Mouse (Mus musculus): ENCODE data around the gene Hpd. TPM values are rescaled to one million over a fixed set of nuclear protein-coding genes. Genes with fewer than 3 reads are reported as not detected.
A peak's percentile ranks its signal among the peaks of the same experiment; 100 is the strongest.

Gene Hpd
- polyA plus RNA-seq, 1 experiment from 2014 or later = not detected

GRCm38 (mm10) chr5:123148073-123148722 lies 34.3 kb downstream of the Hpd start:
- Histone ChIP-seq H3K4me1 (ENCODE audit: control insufficient read depth, insufficient read depth, low read length) (peaks cover 63% of the 10 kb centered on the region), H3K27ac (ENCODE audit: low read length) (no peak overlapping the region), H3K36me3 (ENCODE audit: control insufficient read depth, insufficient read depth, low read length) (peaks cover 16% of the 10 kb centered on the region), H3K4me2 (ENCODE audit: low read length) (0 out of 2 replicates have a peak overlapping the region, but pooled peaks have one; percentile 3), H3K9ac (ENCODE audit: low read depth, low read length) (no peak overlapping the region), H3K9me3 (replicated peaks; ENCODE audit: control insufficient read depth, low read length, poor library complexity, severe bottlenecking) (no peaks in the 10 kb centered on the region), H3K4me3 (ENCODE audit: low read depth, low read length) (no peak overlapping the region), H3K27me3 (ENCODE audit: control insufficient read depth, insufficient read depth, low read depth, low read length) (no peaks in the 10 kb centered on the region)
- WGBS = 74% methylated on average over 23 of the region's 25 CpGs
- no peak for ATAC-seq

GRCm38 (mm10) chr5:123147569-123147968 lies 35.0 kb downstream of the Hpd start:
- no peak overlapping the region for H3K27ac ChIP-seq (ENCODE audit: low read length)
- H3K4me1 ChIP-seq (ENCODE audit: control insufficient read depth, insufficient read depth, low read length) = peaks cover 63% of the 10 kb centered on the region
- no peaks in the 10 kb centered on the region for H3K9me3 ChIP-seq (replicated peaks; ENCODE audit: control insufficient read depth, low read length, poor library complexity, severe bottlenecking)
- no peak overlapping the region for H3K9ac ChIP-seq (ENCODE audit: low read depth, low read length)
- H3K4me3 ChIP-seq (ENCODE audit: low read depth, low read length) = no peak overlapping the region
- no peak for ATAC-seq
- H3K36me3 ChIP-seq (ENCODE audit: control insufficient read depth, insufficient read depth, low read length) = peaks cover 11% of the 10 kb centered on the region
- no peak overlapping the region for H3K4me2 ChIP-seq (ENCODE audit: low read length)
- WGBS = 85% methylated on average over 17 of the region's 17 CpGs
- no peaks in the 10 kb centered on the region for H3K27me3 ChIP-seq (ENCODE audit: control insufficient read depth, insufficient read depth, low read depth, low read length)

GRCm38 (mm10) chr5:123146357-123146756 lies 36.2 kb downstream of the Hpd start:
- no peaks in the 10 kb centered on the region for H3K27me3 ChIP-seq (ENCODE audit: control insufficient read depth, insufficient read depth, low read depth, low read length)
- no peak overlapping the region for H3K9ac ChIP-seq (ENCODE audit: low read depth, low read length)
- H3K4me2 ChIP-seq (ENCODE audit: low read length) = no peak overlapping the region
- peaks cover 59% of the 10 kb centered on the region for H3K4me1 ChIP-seq (ENCODE audit: control insufficient read depth, insufficient read depth, low read length)
- no peak for ATAC-seq
- 81% methylated on average over 11 of the region's 11 CpGs for WGBS
- H3K36me3 ChIP-seq (ENCODE audit: control insufficient read depth, insufficient read depth, low read length) = peaks cover 11% of the 10 kb centered on the region
- no peak overlapping the region for H3K4me3 ChIP-seq (ENCODE audit: low read depth, low read length)
- no peak overlapping the region for H3K27ac ChIP-seq (ENCODE audit: low read length)
- no peaks in the 10 kb centered on the region for H3K9me3 ChIP-seq (replicated peaks; ENCODE audit: control insufficient read depth, low read length, poor library complexity, severe bottlenecking)

- peak overlapping the region; percentile 100 for H3K9ac ChIP-seq (ENCODE audit: low read depth, low read length)
- H3K4me1 ChIP-seq (ENCODE audit: control insufficient read depth, insufficient read depth, low read length) = peaks cover 45% of the 10 kb centered on the region
- peaks cover 11% of the 10 kb centered on the region for H3K36me3 ChIP-seq (ENCODE audit: control insufficient read depth, insufficient read depth, low read length)
- peak overlapping the region; percentile 14; the same call in 1 of the 2 replicates for H3K27ac ChIP-seq (ENCODE audit: low read length)
- H3K27me3 ChIP-seq (ENCODE audit: control insufficient read depth, insufficient read depth, low read depth, low read length) = no peaks in the 10 kb centered on the region
- ATAC-seq = no peak
- no peaks in the 10 kb centered on the region for H3K9me3 ChIP-seq (replicated peaks; ENCODE audit: control insufficient read depth, low read length, poor library complexity, severe bottlenecking)
- WGBS = 36% methylated on average over 20 of the region's 20 CpGs
- H3K4me2 ChIP-seq (ENCODE audit: low read length) = peak overlapping the region; percentile 95
- peak overlapping the region; percentile 94 for H3K4me3 ChIP-seq (ENCODE audit: low read depth, low read length)
Measured at GRCm38 (mm10) chr5:123144746-123145590, 37.6 kb downstream of the Hpd start.

- Histone ChIP-seq H3K9ac (ENCODE audit: low read depth, low read length) (peak overlapping the region; percentile 100), H3K4me2 (ENCODE audit: low read length) (peak overlapping the region; percentile 95)
- ATAC-seq = no peak
Measured at GRCm38 (mm10) chr5:123143971-123144745, 38.4 kb downstream of the Hpd start.

GRCm38 (mm10) chr5:123143251-123143970 lies 39.1 kb downstream of the Hpd start:
- peaks cover 11% of the 10 kb centered on the region for H3K36me3 ChIP-seq (ENCODE audit: control insufficient read depth, insufficient read depth, low read length)
- H3K9me3 ChIP-seq (replicated peaks; ENCODE audit: control insufficient read depth, low read length, poor library complexity, severe bottlenecking) = no peaks in the 10 kb centered on the region
- H3K27ac ChIP-seq (ENCODE audit: low read length) = peak overlapping the region; percentile 100
- peak overlapping the region; percentile 100 for H3K9ac ChIP-seq (ENCODE audit: low read depth, low read length)
- no peaks in the 10 kb centered on the region for H3K27me3 ChIP-seq (ENCODE audit: control insufficient read depth, insufficient read depth, low read depth, low read length)
- WGBS = under 1% methylated on average over 23 of the region's 24 CpGs
- H3K4me2 ChIP-seq (ENCODE audit: low read length) = peak overlapping the region; percentile 95
- peak overlapping the region; percentile 94 for H3K4me3 ChIP-seq (ENCODE audit: low read depth, low read length)
- no peak for ATAC-seq
- peaks cover 30% of the 10 kb centered on the region for H3K4me1 ChIP-seq (ENCODE audit: control insufficient read depth, insufficient read depth, low read length)

More at GRCm38 (mm10) chr5:123143971-123144745, 38.4 kb downstream of the Hpd start:
- Histone ChIP-seq H3K27ac (ENCODE audit: low read length) (peak overlapping the region; percentile 14; the same call in 1 of the 2 replicates), H3K4me1 (ENCODE audit: control insufficient read depth, insufficient read depth, low read length) (peaks cover 38% of the 10 kb centered on the region), H3K4me3 (ENCODE audit: low read depth, low read length) (peak overlapping the region; percentile 94), H3K36me3 (ENCODE audit: control insufficient read depth, insufficient read depth, low read length) (peaks cover 11% of the 10 kb centered on the region), H3K27me3 (ENCODE audit: control insufficient read depth, insufficient read depth, low read depth, low read length) (no peaks in the 10 kb centered on the region), H3K9me3 (replicated peaks; ENCODE audit: control insufficient read depth, low read length, poor library complexity, severe bottlenecking) (no peaks in the 10 kb centered on the region)
- 3% methylated on average over 17 of the region's 17 CpGs for WGBS

- H3K9ac ChIP-seq (ENCODE audit: low read depth, low read length) = peak within 1 kb of the TSS; percentile 100
- peak within 1 kb of the TSS; percentile 94 for H3K4me3 ChIP-seq (ENCODE audit: low read depth, low read length)
- H3K36me3 ChIP-seq (ENCODE audit: control insufficient read depth, insufficient read depth, low read length) = peaks cover 7% of the 10 kb centered on the region; the same call in 1 of the 2 replicates
- peaks cover 31% of the 10 kb centered on the region for H3K4me1 ChIP-seq (ENCODE audit: control insufficient read depth, insufficient read depth, low read length)
- peak within 1 kb of the TSS; percentile 95 for H3K4me2 ChIP-seq (ENCODE audit: low read length)
- H3K9me3 ChIP-seq (replicated peaks; ENCODE audit: control insufficient read depth, low read length, poor library complexity, severe bottlenecking) = no peaks in the 10 kb centered on the region
- ATAC-seq = 0 out of 2 replicates have a peak, but pooled peaks have one; percentile 2
- WGBS = under 1% methylated on average over 51 of the region's 103 CpGs
- H3K27ac ChIP-seq (ENCODE audit: low read length) = peak within 1 kb of the TSS; percentile 100
- no peaks in the 10 kb centered on the region for H3K27me3 ChIP-seq (ENCODE audit: control insufficient read depth, insufficient read depth, low read depth, low read length)
Measured at GRCm38 (mm10) chr5:123142161-123143157, 40.1 kb downstream of the Hpd start, which contains the start of gene Setd1b. TSS of gene Setd1b (plus strand) at chr5:123142193.
